Mouse (Mus musculus): ENCODE results near the gene Rbbp7. TPM values are rescaled to one million over a fixed set of nuclear protein-coding genes. Genes with fewer than 3 reads are reported as not detected.

The Rbbp7 gene
- 10 to 100 TPM; 82.1 to 91.2 TPM for total RNA-seq (2021)
- long read RNA-seq, experiment 1, transcript Rbbp7-201 (12 exons, 2,244 nt): major isoform, 167 of 175 reads
- long read RNA-seq, experiment 1, partial matches to known transcripts: 3 of 175 reads
- long read RNA-seq, experiment 1, other reads (novel, unspliced or antisense): 4 of 175 reads
- long read RNA-seq, experiment 2, transcript Rbbp7-201 (12 exons, 2,244 nt): major isoform, 161 of 174 reads
- long read RNA-seq, experiment 2, partial matches to known transcripts: 6 of 174 reads
- long read RNA-seq, experiment 2, other reads (novel, unspliced or antisense): 6 of 174 reads

DNA sequence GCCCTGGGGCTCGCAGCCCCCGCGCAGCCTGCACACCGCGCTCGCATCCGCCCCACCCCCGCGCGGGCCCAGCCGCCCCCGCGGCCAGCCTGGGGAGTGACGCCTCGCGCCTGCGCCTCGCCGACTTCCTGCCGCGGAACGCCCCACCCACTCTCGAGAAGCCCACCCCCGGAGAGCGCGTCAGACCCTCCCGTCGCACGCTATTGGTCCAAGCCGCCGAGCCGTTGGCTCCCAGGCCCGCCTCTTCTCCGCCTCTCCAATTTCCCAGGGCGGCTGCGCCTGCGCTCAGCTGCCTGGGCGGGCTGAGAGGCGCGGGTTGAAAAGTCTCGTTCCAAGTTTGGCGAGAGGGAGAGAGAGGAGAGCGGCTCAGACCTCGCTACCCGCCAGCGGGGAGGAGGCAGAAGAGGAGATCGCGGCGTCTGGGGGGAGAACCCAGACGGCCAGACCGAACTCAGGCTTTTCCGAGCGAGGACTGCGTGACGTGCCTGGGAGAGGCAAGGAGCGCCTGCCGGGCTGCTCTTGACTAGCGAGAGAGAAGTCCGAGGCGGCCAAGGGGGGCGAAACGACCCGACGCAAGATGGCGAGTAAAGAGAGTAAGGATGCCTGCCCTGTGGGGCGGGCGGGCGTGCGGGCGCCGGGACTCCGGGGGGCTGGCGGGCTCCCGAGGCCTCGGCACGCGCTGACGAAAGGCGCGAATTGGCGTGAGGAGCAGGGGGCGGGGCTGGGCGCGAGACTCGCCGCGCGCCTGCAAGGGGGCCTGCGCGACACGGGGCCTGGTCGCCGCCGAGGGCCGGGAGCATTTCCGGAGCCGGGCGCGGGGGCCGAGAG, at the start of gene Rbbp7:
Gene Rbbp7, plus strand, starts transcription at position 288 of the 828 bp plus-strand sequence.
- peak within 1 kb of the TSS; percentile 92 for H3K4me3 ChIP-seq
- no peak for TF ChIP-seq CTCF (IDR thresholded peaks at IDR 0.05)
- intact Hi-C loops (cut with DNase I): loop anchor here (5.0 kb wide), 1 partner anchor 67 kb away; the partner anchor contains the start of gene Txlng
- peak; percentile 96 for DNase-seq
- peak within 1 kb of the TSS; percentile 96 for H3K27ac ChIP-seq

DNA sequence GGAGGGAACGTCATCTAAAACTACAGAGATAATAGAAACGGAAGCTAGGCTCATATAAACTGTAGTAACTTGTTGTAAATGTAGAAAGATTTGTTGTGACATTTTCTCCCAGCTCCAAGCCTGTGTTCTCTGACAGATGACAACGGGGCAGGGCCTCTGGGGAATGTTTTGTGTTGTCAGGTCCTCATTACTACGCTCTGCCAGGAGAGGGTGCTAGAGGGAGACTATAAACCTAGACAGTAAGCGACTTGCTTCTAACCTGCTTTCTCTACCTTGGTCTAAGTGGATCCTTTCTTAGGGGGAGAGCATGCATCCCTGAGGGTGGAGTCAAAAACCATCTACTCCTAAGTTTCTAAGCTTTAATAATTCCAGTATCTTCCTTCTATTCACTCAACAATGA, 42.4 kb upstream of the Rbbp7 start:
- DNase-seq: peak; percentile 60
- Histone ChIP-seq H3K4me3 (no peak overlapping the region), H3K27ac (no peak overlapping the region)
- peak; percentile 53 for TF ChIP-seq CTCF (IDR thresholded peaks at IDR 0.05)
- intact Hi-C loops (cut with DNase I): loop anchor here (5.0 kb wide), 1 partner anchor 84 kb away; no protein-coding TSS in a partner anchor

DNA sequence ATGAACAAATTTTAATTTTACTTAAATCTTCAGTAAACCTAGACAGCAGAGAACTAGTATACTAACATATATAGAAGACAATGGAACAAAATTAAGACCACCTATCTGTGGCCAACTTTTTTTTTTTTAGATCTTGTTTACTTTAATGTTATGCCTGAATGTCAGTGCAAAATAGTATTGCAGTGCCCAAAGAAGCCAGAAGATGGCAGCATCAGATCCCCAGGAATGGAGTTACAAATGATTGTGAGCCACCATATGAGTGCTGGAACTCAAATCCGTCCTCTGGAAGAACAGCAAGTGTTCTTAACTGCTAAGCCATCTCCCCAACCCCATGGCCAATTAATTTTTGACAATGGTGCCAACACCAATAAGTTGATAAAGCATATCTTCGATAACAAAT, 40.6 kb upstream of the Rbbp7 start:
- Histone ChIP-seq H3K27ac (no peak overlapping the region), H3K4me3 (no peak overlapping the region)
- DNase-seq: peak; percentile 24
- intact Hi-C loops (cut with DNase I): loop anchor here (5.0 to 10.0 kb wide), 2 partner anchors 83 to 155 kb away; no protein-coding TSS in a partner anchor
- peak; percentile 76 for TF ChIP-seq CTCF (IDR thresholded peaks at IDR 0.05)

DNA sequence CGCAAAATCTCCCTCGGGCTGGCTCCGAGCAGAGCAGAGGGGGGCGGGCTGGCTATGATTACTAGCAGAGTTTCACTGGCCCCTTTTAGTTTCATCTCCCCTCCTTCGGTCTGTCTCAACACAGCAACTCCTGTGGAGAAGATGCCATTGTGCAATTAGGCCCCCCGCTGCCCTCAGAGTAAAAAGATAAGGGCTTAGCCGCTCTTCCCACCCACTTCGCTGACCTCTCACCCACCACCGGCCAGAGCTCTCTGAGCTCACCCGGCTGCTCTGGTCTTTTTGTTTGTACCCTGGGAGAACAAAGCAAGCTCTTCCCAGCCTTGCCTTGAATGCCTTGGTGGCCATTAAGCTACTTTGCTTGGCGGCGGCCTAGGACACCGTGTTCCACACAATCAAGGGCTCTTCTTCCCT, 32.8 kb upstream of the Rbbp7 start:
- DNase-seq: peak; percentile 14
- H3K4me3 ChIP-seq: no peak overlapping the region
- no peak overlapping the region for H3K27ac ChIP-seq
- no peak for TF ChIP-seq CTCF (IDR thresholded peaks at IDR 0.05)
- intact Hi-C loops (cut with DNase I): loop anchor here (10.0 kb wide), 1 partner anchor 147 kb away; no protein-coding TSS in a partner anchor

DNA sequence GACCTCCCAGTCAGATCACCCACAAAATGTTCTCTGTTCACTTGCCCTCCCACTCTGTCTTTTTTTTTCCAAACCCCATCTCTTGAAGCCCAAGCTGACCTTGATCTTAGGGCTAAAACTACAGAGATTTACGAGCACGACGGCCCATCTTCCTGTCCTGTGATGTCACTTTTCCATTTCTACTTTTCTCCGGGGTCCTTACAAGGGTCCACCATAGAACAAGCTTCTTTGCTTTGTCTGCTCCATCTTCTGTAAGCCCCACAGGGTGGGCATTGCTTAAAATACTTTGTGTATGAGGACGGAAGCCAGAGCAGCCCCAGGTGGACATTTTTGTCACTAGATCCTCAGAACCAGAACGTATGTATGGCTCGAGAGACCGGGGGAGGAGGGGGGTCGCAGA, 32.4 kb upstream of the Rbbp7 start:
- DNase-seq: no peak
- intact Hi-C loops (cut with DNase I): loop anchor here (10.0 kb wide), 1 partner anchor 147 kb away; no protein-coding TSS in a partner anchor
- TF ChIP-seq CTCF (IDR thresholded peaks at IDR 0.05): no peak
- Histone ChIP-seq H3K4me3 (no peak overlapping the region), H3K27ac (no peak overlapping the region)

DNA sequence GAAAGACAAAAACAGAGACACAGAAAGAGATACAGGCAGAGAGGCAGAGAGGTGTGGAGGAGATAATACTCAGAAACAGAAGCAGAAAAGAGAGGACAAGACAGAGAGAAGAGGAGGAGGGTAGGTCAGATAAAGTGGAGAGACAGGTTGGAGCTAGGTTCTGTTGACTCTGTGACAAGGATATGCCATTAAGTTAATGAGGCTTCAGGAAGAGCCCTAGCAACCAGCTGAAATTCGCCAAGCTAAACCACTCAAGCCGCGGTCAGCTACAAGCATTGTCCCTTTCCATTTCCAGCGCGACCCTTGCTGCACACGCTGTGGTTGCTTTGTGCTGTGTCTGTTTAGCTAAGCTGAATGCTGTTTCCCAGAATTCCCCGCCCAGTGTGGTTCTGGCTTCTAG, 32.0 kb upstream of the Rbbp7 start:
- intact Hi-C loops (cut with DNase I): loop anchor here (10.0 kb wide), 1 partner anchor 147 kb away; no protein-coding TSS in a partner anchor
- DNase-seq: no peak
- Histone ChIP-seq H3K27ac (no peak overlapping the region), H3K4me3 (no peak overlapping the region)
- no peak for TF ChIP-seq CTCF (IDR thresholded peaks at IDR 0.05)

DNA sequence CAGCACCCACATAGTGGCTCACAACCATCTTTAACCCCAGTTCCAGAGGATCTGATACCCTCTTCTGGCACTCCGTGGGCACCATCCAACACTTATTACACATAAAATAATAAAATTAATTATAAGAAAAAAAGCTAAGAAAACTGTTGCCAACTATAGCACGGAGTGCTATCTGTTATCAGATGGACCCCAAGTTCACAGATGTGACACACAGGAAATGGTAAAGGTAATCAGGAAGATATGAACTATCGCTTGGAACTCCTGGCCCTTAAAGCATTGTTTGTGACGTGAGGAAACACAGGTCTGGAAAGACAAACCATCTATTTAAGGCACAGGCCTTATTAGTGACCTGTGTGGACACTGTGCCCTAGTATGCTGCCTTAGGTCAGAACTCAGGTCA, 30.2 kb upstream of the Rbbp7 start:
- no peak for TF ChIP-seq CTCF (IDR thresholded peaks at IDR 0.05)
- Histone ChIP-seq H3K27ac (no peak overlapping the region), H3K4me3 (no peak overlapping the region)
- DNase-seq: no peak
- intact Hi-C loops (cut with DNase I): no loop called here

DNA sequence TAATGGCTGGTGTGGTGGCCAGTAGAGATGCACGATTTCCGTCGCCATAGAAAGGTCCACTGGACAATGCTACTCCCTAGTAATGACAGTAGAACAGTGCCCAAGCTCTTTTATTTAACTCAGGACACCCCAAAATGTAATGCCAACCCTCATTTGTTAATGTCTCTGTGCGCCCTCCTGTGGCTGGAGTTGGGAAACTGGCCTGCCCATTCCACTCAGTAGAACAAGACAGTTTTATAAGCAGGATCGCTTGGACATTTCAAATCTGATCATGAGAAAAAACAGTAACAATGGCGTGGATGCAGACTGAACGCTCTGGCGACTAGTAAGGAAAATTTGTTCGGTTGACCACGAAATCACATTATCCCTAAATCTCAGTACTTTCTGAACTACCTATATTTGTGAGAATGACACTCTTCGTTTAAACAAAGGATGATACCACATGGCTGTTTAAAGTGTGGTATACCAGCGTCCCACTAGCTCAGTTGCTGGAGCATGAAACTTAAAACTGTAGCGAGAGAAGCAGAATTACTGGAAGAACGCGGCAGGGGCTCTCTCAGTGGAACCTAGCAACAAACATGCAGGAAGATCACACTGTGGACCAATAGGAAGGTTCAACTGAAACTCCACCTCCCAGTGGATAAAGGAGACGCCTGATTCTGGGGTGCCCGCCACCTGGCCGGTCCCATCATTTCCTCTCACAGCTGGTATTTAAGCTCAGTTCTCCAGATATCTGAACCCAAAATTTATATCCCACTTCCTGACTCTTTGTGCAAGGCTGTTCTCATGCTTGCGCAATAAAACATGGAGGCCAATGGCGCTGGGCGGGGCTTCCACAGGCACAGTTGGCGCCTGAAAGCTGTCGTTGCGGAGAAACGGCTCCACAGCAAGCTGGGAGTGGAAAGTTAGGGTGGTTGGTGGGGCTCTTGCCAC, 24.9 kb upstream of the Rbbp7 start:
- Histone ChIP-seq H3K4me3 (peak overlapping the region; percentile 70), H3K27ac (peak overlapping the region; percentile 87)
- TF ChIP-seq CTCF (IDR thresholded peaks at IDR 0.05): peak; percentile 64
- intact Hi-C loops (cut with DNase I): loop anchor here (2.0 kb wide), 1 partner anchor 24 kb away; no protein-coding TSS in a partner anchor
- DNase-seq: peak; percentile 72

DNA sequence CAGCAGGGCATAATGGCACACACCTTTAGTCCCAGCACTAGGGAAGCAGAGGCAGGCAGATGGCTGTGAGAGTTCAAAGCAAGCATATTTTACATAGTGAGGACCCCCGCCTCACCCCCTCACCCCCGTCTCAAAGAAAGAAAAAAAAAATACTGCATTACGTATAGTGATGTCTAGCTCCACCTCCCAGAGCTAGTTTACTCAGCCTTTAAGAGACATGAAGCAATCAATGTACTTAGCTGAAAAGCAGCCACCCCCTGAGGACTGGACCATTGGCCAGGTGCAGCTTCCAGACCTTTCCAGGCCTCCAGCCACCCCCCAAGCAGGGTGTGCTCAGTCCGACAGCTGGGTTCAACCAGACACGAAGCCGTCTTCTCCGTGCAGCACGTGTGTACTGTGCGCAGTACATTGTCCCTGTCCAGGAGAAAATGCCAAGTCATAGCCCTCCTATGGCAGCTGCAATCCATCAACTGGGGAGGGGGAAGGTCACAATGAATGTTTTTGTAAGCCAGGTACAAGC, 24.0 kb upstream of the Rbbp7 start:
- DNase-seq: no peak
- intact Hi-C loops (cut with DNase I): no loop called here
- no peak for TF ChIP-seq CTCF (IDR thresholded peaks at IDR 0.05)
- peak overlapping the region; percentile 87 for H3K27ac ChIP-seq
- peak overlapping the region; percentile 70 for H3K4me3 ChIP-seq

DNA sequence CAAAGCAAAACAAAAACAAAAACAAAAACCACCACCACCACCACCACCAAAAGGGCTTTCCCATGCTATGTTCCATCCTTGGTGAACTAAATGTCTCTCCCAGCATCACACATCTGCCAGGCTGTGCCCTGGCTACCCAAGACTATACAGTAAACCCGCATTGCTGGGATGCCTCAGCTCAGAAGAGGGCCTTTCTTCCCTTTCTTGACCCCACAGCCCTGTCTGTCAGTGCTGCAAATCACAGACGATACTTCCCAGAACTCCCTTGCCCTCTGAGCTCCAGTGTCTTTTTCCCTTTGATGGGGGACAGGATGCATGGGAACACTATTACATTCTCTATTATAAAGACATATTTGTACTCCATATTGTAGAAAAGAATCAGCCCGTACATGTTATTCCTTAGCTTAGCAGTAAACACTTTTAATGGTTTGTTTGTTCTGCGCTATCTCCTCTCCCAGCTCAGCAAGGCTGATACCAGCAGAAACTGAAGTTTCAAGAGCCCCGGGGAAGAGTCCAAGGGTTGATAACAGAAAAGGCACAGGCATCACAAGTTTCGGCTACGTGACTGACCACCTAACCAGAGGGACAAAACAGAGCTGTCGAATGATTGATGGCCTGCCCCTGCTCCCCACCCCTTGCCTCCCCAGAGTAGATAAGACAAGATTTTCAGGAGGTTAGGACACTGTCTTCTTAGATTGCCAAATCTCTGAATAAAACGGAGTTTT, 11.3 kb upstream of the Rbbp7 start:
- Histone ChIP-seq H3K27ac (no peak overlapping the region), H3K4me3 (no peak overlapping the region)
- DNase-seq: no peak
- intact Hi-C loops (cut with DNase I): no loop called here
- TF ChIP-seq CTCF (IDR thresholded peaks at IDR 0.05): no peak

DNA sequence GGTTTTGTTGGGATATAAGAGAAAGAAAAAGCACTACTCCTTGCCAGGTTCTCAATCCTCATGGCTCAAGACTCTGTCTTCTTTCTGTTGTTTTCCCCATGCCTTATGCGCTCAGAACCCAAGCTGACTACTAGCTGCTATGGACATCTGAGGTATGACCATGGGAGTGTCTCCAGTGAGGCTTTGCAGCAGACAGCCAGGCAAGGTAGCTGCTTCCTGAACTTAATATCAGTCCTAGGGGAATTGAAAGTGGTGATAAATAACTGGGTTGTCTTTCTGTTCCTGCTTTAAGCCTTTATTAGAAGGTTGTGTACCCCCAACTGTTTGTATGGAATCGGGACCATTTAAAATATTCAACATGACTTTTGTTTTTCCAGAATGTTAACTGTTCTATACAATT, 7.8 kb upstream of the Rbbp7 start:
- intact Hi-C loops (cut with DNase I): no loop called here
- no peak for TF ChIP-seq CTCF (IDR thresholded peaks at IDR 0.05)
- Histone ChIP-seq H3K27ac (no peak overlapping the region), H3K4me3 (no peak overlapping the region)
- DNase-seq: no peak
